Mouse (Mus musculus) limb, embryonic 13.5 days (tissue): ENCODE measurements around the gene Tmem63a. TPM values are rescaled to one million over a fixed set of nuclear protein-coding genes. Genes with fewer than 3 reads are reported as not detected.

ENCODE experiments used
- ATAC-seq: fragments of 200-750 bp; cut with Nextera tagmentation; 2 replicates; pipeline ENCODE4 v1.8.0; 2017; ENCODE audit warnings: low read depth, moderate number of reproducible peaks, moderate TSS enrichment; ENCODE audit not compliant: low FRiP score
- H3K27ac ChIP-seq: fragments of 300-500 bp; sonication (generic); 2 replicates; pipeline ENCODE4 v1.5.1; 2015; ENCODE audit warnings: inconsistent platforms, mild to moderate bottlenecking, moderate library complexity
- H3K27me3 ChIP-seq: fragments of 300-500 bp; sonication (generic); 2 replicates; pipeline ENCODE4 v1.6.1; 2015; ENCODE audit warnings: mild to moderate bottlenecking, inconsistent platforms
- H3K36me3 ChIP-seq: fragments of 300-500 bp; sonication (generic); 2 replicates; pipeline ENCODE4 v1.6.1; 2015; ENCODE audit warnings: inconsistent platforms, mild to moderate bottlenecking, moderate library complexity
- H3K4me1 ChIP-seq: fragments of 300-500 bp; sonication (generic); 2 replicates; pipeline ENCODE4 v1.6.1; 2015; ENCODE audit warnings: inconsistent platforms
- H3K4me2 ChIP-seq: fragments of 300-500 bp; sonication (generic); replicated peaks from 2 replicates; pipeline ENCODE4 v1.6.1; 2015; ENCODE audit warnings: inconsistent platforms, mild to moderate bottlenecking, moderate library complexity
- H3K4me3 ChIP-seq: fragments of 300-500 bp; sonication (generic); 2 replicates; pipeline ENCODE4 v1.5.1; 2015; ENCODE audit warnings: moderate library complexity, mild to moderate bottlenecking, inconsistent platforms
- H3K9ac ChIP-seq: fragments of 300-500 bp; sonication (generic); 2 replicates; pipeline ENCODE4 v1.6.1; 2015; ENCODE audit warnings: mild to moderate bottlenecking, inconsistent platforms
- H3K9me3 ChIP-seq: fragments of 300-500 bp; sonication (generic); 2 replicates; pipeline ENCODE4 v1.6.1; 2016; ENCODE audit warnings: inconsistent platforms
- WGBS: fragments of 180-500 bp; shearing (Covaris S2); methylation state at CpG from one replicate; pipeline ENCODE4 v1.1.7; 2015; 5-methylcytosine and 5-hydroxymethylcytosine counted together
- polyA plus RNA-seq: library from polyadenylated mRNA; unstranded; fragments of >200 nt; fragmentation: Nextera tagmentation; extraction: Ambion mirVana; gene quantifications from 2 replicates; pipeline ENCODE4 v1.2.1, GENCODE M21; 2015

Gene Tmem63a
- polyA plus RNA-seq, 1 experiment from 2014 or later: 17.7 TPM

DNA sequence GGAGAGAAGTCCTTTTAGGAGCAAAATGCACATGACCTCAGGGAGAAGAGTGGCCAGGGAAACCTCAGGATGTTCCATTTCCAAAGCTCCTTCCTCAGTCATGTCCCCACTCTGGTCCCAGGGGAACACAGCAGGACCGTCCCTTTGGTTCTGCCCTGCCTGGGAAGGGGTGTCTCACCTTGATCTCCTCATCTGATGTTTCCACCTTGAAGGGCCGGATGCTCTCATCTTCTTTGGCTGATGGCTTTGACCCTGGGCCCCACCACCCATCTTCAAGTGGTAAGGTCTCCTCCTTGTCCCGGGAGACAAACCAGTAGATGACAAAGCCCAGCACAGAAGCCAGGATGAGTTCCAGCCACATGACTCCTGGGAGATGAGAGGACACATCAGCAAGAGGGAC lies 59.5 kb downstream of the Tmem63a start:
- Histone ChIP-seq H3K27ac (no peak overlapping the region), H3K9ac (no peak overlapping the region)
- 94% methylated on average over 3 of the region's 3 CpGs for WGBS

DNA sequence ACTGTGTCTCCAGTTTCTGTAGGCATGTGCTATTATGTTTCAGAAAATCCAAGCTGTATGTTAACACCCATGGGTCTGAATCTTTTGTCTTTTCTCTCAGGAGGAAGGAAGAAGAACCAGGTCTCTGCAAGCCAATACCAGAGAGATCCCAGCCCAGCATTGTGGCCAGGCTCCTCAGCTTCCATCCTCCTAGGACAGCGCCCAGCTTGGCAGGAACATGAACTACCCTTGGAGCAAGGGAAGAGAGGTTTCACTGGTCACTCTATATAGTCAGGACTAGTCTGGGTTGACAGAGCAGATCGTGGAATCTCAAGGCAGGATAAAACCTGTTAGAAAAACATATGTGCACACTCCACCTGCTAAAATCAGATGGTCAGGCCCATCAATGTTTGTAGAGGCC lies 61.6 kb downstream of the Tmem63a start:
- ATAC-seq: no peak
- H3K9ac ChIP-seq: no peak overlapping the region

More for the DNA sequence above, 59.5 kb downstream of the Tmem63a start:
- Histone ChIP-seq H3K27me3 (no peaks in the 10 kb centered on the region), H3K36me3 (no peaks in the 10 kb centered on the region), H3K4me1 (peaks cover 10% of the 10 kb centered on the region; the same call in 1 of the 2 replicates), H3K9me3 (no peaks in the 10 kb centered on the region), H3K4me2 (no peak overlapping the region), H3K4me3 (no peak overlapping the region)
- no peak for ATAC-seq

GRCm38 (mm10) chr1:181005331-181005730 lies 63.2 kb downstream of the Tmem63a start:
- H3K27ac ChIP-seq: no peak overlapping the region
- H3K4me1 ChIP-seq: peaks cover 7% of the 10 kb centered on the region; the same call in 1 of the 2 replicates
- no peaks in the 10 kb centered on the region for H3K9me3 ChIP-seq
- ATAC-seq: no peak
- H3K4me3 ChIP-seq: no peak overlapping the region
- WGBS: 78% methylated on average over 8 of the region's 8 CpGs
- H3K4me2 ChIP-seq: no peak overlapping the region
- H3K27me3 ChIP-seq: no peaks in the 10 kb centered on the region
- H3K36me3 ChIP-seq: no peaks in the 10 kb centered on the region
- H3K9ac ChIP-seq: no peak overlapping the region

More for the DNA sequence above, 61.6 kb downstream of the Tmem63a start:
- no peaks in the 10 kb centered on the region for H3K9me3 ChIP-seq
- H3K4me1 ChIP-seq: peaks cover 10% of the 10 kb centered on the region; the same call in 1 of the 2 replicates
- WGBS: 86% methylated on average over 2 of the region's 2 CpGs
- H3K27ac ChIP-seq: no peak overlapping the region
- H3K27me3 ChIP-seq: no peaks in the 10 kb centered on the region
- H3K4me2 ChIP-seq: no peak overlapping the region
- H3K36me3 ChIP-seq: no peaks in the 10 kb centered on the region
- no peak overlapping the region for H3K4me3 ChIP-seq

DNA sequence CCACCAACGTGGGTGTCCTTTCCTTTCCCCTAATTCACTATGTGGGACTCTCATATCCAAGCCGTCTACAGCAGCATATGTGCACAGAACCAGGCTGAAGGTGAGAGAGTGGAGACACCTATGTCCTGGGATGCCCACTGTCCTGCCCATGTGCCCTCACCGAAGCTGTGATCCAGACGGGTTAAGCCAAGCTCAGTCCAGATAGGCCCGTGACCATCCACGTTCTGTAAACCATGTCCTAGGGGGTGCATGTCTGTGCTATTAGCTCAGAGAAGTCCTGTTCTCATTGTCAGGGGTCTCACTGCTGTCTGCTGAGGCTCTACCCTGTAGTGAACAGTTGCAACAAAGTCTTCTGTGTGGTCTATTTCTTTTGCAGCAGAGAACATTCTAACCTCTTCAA lies 65.7 kb downstream of the Tmem63a start:
- peaks cover 3% of the 10 kb centered on the region; the same call in 1 of the 2 replicates for H3K4me1 ChIP-seq
- H3K4me3 ChIP-seq: no peak overlapping the region
- H3K27me3 ChIP-seq: no peaks in the 10 kb centered on the region
- H3K36me3 ChIP-seq: no peaks in the 10 kb centered on the region
- no peak overlapping the region for H3K4me2 ChIP-seq
- no peak overlapping the region for H3K27ac ChIP-seq
- H3K9ac ChIP-seq: no peak overlapping the region
- ATAC-seq: no peak
- H3K9me3 ChIP-seq: no peaks in the 10 kb centered on the region
- 89% methylated on average over 6 of the region's 6 CpGs for WGBS

GRCm38 (mm10) chr1:181008266-181008665 lies 66.1 kb downstream of the Tmem63a start:
- H3K27ac ChIP-seq: no peak overlapping the region
- H3K9me3 ChIP-seq: no peaks in the 10 kb centered on the region
- no peaks in the 10 kb centered on the region for H3K27me3 ChIP-seq
- no peak overlapping the region for H3K4me2 ChIP-seq
- H3K36me3 ChIP-seq: no peaks in the 10 kb centered on the region
- ATAC-seq: no peak
- WGBS: 89% methylated on average over 2 of the region's 2 CpGs
- no peak overlapping the region for H3K9ac ChIP-seq
- peaks cover 3% of the 10 kb centered on the region; the same call in 1 of the 2 replicates for H3K4me1 ChIP-seq
- no peak overlapping the region for H3K4me3 ChIP-seq

- Histone ChIP-seq H3K9ac (no peak overlapping the region), H3K27ac (no peak overlapping the region), H3K36me3 (no peaks in the 10 kb centered on the region), H3K4me1 (peaks cover 3% of the 10 kb centered on the region; the same call in 1 of the 2 replicates), H3K27me3 (no peaks in the 10 kb centered on the region), H3K4me2 (no peak overlapping the region), H3K4me3 (no peak overlapping the region), H3K9me3 (no peaks in the 10 kb centered on the region)
- WGBS: 89% methylated on average over 4 of the region's 4 CpGs
- no peak for ATAC-seq
Observed at GRCm38 (mm10) chr1:181009011-181009590, 67.0 kb downstream of the Tmem63a start.

- 62% methylated on average over 3 of the region's 3 CpGs for WGBS
- H3K36me3 ChIP-seq: no peaks in the 10 kb centered on the region
- ATAC-seq: no peak
- no peaks in the 10 kb centered on the region for H3K9me3 ChIP-seq
- no peak overlapping the region for H3K9ac ChIP-seq
- no peak overlapping the region for H3K4me2 ChIP-seq
- H3K4me1 ChIP-seq: peaks cover 3% of the 10 kb centered on the region; the same call in 1 of the 2 replicates
- H3K27ac ChIP-seq: no peak overlapping the region
- H3K4me3 ChIP-seq: no peak overlapping the region
- no peaks in the 10 kb centered on the region for H3K27me3 ChIP-seq
Observed at GRCm38 (mm10) chr1:181009754-181010153, 67.6 kb downstream of the Tmem63a start.

DNA sequence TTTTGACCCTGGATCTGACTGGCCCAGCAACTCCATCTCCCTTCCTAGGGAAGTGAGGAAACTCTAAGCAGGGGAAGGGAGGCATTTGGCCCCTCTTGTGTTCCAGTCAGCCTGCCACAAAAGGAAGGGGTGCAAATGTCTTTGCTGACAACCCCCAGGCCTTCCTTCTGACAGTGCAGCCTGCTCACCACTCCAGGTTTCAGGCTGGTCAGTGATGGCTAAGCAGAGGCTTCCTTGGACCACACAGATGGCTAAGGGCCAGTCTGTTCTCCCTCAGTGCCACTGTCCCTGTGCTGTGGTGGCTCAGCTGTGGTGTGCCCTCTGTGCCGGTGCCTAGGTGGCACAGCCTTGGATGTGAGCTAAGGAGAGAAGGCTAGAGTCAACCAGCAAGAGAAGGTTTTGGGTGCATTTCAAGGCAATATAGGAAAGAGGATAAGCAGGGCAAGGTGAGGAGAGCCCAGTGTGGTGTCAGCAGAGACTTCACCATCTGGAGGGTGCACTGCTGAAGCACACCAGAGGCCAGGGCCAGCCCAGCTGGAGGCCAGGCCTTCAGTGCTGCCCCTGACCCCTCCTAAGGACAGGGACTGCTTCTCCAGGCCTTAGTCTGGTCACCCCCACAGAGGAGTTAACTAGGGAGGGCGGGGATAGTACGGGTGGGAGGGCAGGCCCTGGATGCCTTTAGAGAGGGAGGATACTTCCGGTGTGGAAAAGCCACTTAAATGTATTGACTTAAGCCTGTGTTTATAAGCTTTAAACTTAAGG lies 68.2 kb downstream of the Tmem63a start:
- Histone ChIP-seq H3K9me3 (no peaks in the 10 kb centered on the region), H3K4me3 (no peak overlapping the region), H3K9ac (0 out of 2 replicates have a peak overlapping the region, but pooled peaks have one; percentile 25), H3K4me1 (peaks cover 6% of the 10 kb centered on the region), H3K36me3 (no peaks in the 10 kb centered on the region), H3K27ac (no peak overlapping the region), H3K4me2 (no peak overlapping the region), H3K27me3 (no peaks in the 10 kb centered on the region)
- ATAC-seq: no peak
- 61% methylated on average over 4 of the region's 4 CpGs for WGBS

DNA sequence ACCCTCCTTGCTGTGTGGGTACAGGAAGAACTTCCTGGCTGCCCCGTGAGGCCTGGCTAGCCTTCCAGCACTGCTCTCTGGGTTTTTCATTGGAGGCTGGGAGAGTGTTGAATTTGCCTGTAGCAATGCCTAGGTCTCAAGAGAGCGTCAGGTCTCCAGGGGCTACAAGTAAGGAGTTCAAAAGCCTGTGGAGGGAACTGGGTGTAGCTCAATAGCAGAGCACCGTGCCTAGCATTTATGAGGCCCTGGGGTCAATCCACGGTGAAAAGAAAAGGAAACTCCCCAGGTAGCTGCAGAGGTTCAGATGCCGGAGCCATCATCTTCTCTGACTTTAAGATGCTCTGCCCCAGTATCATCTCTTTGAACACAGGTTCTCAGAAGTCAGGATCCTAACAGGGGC lies 69.5 kb downstream of the Tmem63a start:
- Histone ChIP-seq H3K9ac (no peak overlapping the region), H3K4me2 (no peak overlapping the region), H3K4me3 (no peak overlapping the region), H3K4me1 (peaks cover 19% of the 10 kb centered on the region), H3K9me3 (no peaks in the 10 kb centered on the region), H3K27me3 (no peaks in the 10 kb centered on the region), H3K27ac (no peak overlapping the region), H3K36me3 (no peaks in the 10 kb centered on the region)
- ATAC-seq: no peak
- 49% methylated on average over 5 of the region's 5 CpGs for WGBS

- Histone ChIP-seq H3K4me3 (no peak overlapping the region), H3K9ac (no peak overlapping the region), H3K4me2 (no peak overlapping the region), H3K9me3 (no peaks in the 10 kb centered on the region), H3K27me3 (no peaks in the 10 kb centered on the region), H3K4me1 (peaks cover 25% of the 10 kb centered on the region), H3K36me3 (no peaks in the 10 kb centered on the region), H3K27ac (no peak overlapping the region)
- 79% methylated on average over 3 of the region's 3 CpGs for WGBS
- ATAC-seq: no peak
Observed at GRCm38 (mm10) chr1:181012416-181012815, 70.3 kb downstream of the Tmem63a start.

DNA sequence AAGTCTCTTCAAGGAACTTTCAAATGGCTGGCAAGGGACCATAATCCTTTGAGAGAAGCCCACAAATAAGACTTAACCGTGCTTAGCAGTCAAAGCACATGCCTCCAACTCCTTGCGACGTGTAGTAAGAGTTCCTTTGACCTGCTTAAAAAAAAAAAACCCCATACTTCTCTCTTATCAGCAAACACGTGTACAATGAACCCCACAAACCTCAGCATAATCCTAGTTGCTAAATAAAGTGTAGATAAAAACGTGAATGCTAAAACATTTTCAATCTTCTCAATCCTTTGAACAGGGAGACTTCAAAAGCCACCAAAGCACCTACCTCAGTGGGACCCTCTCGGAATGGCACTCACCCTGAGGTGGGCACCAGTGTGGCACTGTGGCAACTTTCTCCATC lies 71.3 kb downstream of the Tmem63a start:
- H3K4me3 ChIP-seq: no peak overlapping the region
- H3K9ac ChIP-seq: no peak overlapping the region
- H3K27me3 ChIP-seq: peaks cover 6% of the 10 kb centered on the region; the same call in 1 of the 2 replicates
- 74% methylated on average over 6 of the region's 6 CpGs for WGBS
- no peak for ATAC-seq
- no peaks in the 10 kb centered on the region for H3K36me3 ChIP-seq
- no peaks in the 10 kb centered on the region for H3K9me3 ChIP-seq
- H3K4me2 ChIP-seq: no peak overlapping the region
- no peak overlapping the region for H3K27ac ChIP-seq
- H3K4me1 ChIP-seq: peaks cover 28% of the 10 kb centered on the region

- Histone ChIP-seq H3K9ac (no peak overlapping the region), H3K4me3 (no peak overlapping the region), H3K4me1 (peaks cover 28% of the 10 kb centered on the region), H3K27me3 (peaks cover 6% of the 10 kb centered on the region; the same call in 1 of the 2 replicates), H3K36me3 (no peaks in the 10 kb centered on the region), H3K4me2 (no peak overlapping the region), H3K9me3 (no peaks in the 10 kb centered on the region), H3K27ac (no peak overlapping the region)
- ATAC-seq: no peak
- WGBS: 70% methylated on average over 6 of the region's 6 CpGs
Observed at GRCm38 (mm10) chr1:181014731-181015500, 72.8 kb downstream of the Tmem63a start.
